Mouse (Mus musculus): ENCODE results near the gene Thap7. TPM values are rescaled to one million over a fixed set of nuclear protein-coding genes. Genes with fewer than 3 reads are reported as not detected.
A peak's percentile ranks its signal among the peaks of the same experiment; 100 is the strongest.

The Thap7 gene
- polyA plus RNA-seq, 1 experiment from 2014 or later = 47.6 TPM

DNA sequence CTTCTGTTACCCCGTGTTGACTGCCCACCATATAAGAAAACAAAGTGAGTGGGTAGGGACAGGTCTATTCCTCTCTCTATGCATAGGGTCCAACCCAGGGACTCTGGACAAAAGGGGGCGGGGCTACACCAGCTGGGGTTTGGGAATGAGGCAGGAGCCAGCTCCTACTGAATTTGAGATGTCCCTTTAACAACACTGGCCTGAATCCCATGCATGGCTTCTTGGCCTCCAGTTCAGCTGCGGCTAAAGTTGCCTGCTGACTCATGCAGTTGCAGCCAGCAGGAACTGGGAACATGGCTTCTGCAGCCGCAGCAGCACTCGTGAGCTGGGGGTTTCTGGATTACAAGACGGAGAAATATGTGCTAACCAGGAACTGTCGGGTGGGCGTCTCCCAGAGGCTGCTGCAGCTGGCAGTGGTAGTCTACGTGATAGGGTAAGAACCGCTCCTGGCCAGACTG lies 30.8 kb upstream of the Thap7 start, which contains the start of gene P2rx6:
Gene P2rx6 (plus strand): TSS at position 135 of the 458 bp plus-strand sequence.
- 0 out of 2 replicates have a peak within 1 kb of the TSS, but pooled peaks have one; percentile 18 for H3K9ac ChIP-seq (replicated peaks; ENCODE audit: low read length)
- H3K4me1 ChIP-seq (ENCODE audit: control insufficient read depth, insufficient read depth, low read length) = peaks cover 8% of the 10 kb centered on the region; the same call in 1 of the 2 replicates
- H3K27ac ChIP-seq (replicated peaks; ENCODE audit: low read depth, low read length) = no peak within 1 kb of the TSS
- peaks cover 4% of the 10 kb centered on the region; the same call in 1 of the 2 replicates for H3K27me3 ChIP-seq (ENCODE audit: control insufficient read depth, insufficient read depth, low read length)
- DNase-seq (ENCODE audit: low spot score) (peak; percentile 54), ATAC-seq (replicated peaks; ENCODE audit: insufficient number of reproducible peaks, low FRiP score, low TSS enrichment, low read depth) (peak; percentile 63)
- H3K4me3 ChIP-seq (ENCODE audit: low read depth, low read length) = peak within 1 kb of the TSS; percentile 18
- under 1% methylated on average over 10 of the region's 10 CpGs for WGBS
- peak within 1 kb of the TSS; percentile 48 for H3K4me2 ChIP-seq (ENCODE audit: low read depth, low read length)
- H3K9me3 ChIP-seq (replicated peaks; ENCODE audit: control insufficient read depth, low read length) = no peaks in the 10 kb centered on the region
- H3K36me3 ChIP-seq (replicated peaks; ENCODE audit: control insufficient read depth, insufficient read depth, low read depth, low read length) = no peaks in the 10 kb centered on the region

DNA sequence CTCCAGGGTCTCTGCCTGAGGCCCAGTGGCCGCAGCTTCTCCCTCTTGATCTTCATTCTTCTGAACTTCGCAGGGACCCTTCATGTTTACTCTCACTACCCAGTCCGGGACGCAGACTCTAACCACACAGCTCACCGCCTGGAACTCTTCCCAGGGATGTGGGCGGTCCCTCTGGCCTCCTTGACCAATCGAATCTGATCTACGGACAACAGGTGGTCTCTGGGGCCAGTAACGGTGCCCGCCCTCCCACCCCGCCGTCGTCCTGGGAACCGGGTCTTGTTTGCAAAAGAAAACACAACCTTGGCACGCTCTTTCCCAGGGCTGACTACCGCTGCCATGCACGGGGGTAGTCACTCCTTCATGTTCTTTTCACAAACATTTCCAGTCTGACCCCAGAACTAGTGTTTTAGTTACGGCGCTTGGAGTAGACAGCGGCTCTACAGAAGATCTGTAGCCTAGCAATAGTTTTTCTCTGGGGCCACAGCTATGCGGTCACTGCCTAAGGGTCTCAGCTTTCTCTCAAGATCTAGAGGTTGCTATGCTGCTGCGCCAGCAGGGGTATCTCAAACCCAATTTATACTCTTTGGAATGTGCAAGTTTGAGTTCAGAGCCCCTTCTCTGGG lies 30.3 kb upstream of the Thap7 start, which contains the start of gene Lrrc74b:
Gene Lrrc74b (minus strand): TSS at position 120 of the 623 bp plus-strand sequence.
- H3K9ac ChIP-seq (replicated peaks; ENCODE audit: low read length) = no peak within 1 kb of the TSS
- peaks cover 4% of the 10 kb centered on the region; the same call in 1 of the 2 replicates for H3K27me3 ChIP-seq (ENCODE audit: control insufficient read depth, insufficient read depth, low read length)
- ATAC-seq (replicated peaks; ENCODE audit: insufficient number of reproducible peaks, low FRiP score, low TSS enrichment, low read depth) = peak; percentile 50
- H3K4me1 ChIP-seq (ENCODE audit: control insufficient read depth, insufficient read depth, low read length) = peaks cover 8% of the 10 kb centered on the region; the same call in 1 of the 2 replicates
- H3K27ac ChIP-seq (replicated peaks; ENCODE audit: low read depth, low read length) = no peak within 1 kb of the TSS
- H3K9me3 ChIP-seq (replicated peaks; ENCODE audit: control insufficient read depth, low read length) = no peaks in the 10 kb centered on the region
- peak within 1 kb of the TSS; percentile 48 for H3K4me2 ChIP-seq (ENCODE audit: low read depth, low read length)
- peak; percentile 74 for DNase-seq (ENCODE audit: low spot score)
- WGBS = under 1% methylated on average over 22 of the region's 22 CpGs
- H3K36me3 ChIP-seq (replicated peaks; ENCODE audit: control insufficient read depth, insufficient read depth, low read depth, low read length) = no peaks in the 10 kb centered on the region
- H3K4me3 ChIP-seq (ENCODE audit: low read depth, low read length) = peak within 1 kb of the TSS; percentile 18

DNA sequence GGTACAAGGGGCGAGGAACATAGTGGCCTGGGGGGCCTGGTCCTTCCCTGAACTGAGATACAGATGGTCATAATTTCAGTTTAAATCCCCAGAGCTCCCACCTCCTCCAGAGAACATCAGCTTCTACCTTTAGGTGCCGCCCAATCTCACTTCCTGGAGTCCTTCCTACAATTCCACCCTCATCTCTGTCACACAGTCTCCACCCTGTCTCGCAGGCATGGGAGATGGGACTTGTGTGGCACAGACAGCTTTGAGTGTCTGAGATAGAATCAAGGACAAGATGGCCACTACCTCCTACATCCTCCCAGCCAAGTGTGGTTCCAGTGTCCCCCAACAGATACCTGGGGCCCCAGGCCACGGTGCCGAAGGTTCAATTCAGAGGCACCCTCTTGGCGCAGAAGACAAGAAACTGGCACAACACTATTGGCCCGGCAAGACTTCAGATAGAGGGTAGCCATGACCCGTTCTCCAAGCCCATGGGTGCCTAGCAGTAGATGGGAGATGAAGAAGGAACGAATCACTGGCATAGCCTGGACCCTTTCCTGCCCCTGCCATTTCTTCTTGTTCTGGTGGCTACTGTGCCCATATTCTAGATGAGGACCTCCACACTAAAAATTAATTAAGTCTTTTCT lies 28.6 kb upstream of the Thap7 start:
- no peak overlapping the region for H3K4me2 ChIP-seq (ENCODE audit: low read depth, low read length)
- H3K9me3 ChIP-seq (replicated peaks; ENCODE audit: control insufficient read depth, low read length) = no peaks in the 10 kb centered on the region
- 63% methylated on average over 9 of the region's 9 CpGs for WGBS
- H3K27ac ChIP-seq (replicated peaks; ENCODE audit: low read depth, low read length) = no peak overlapping the region
- no peak overlapping the region for H3K4me3 ChIP-seq (ENCODE audit: low read depth, low read length)
- DNase-seq (ENCODE audit: low spot score) (no peak), ATAC-seq (replicated peaks; ENCODE audit: insufficient number of reproducible peaks, low FRiP score, low TSS enrichment, low read depth) (no peak)
- H3K9ac ChIP-seq (replicated peaks; ENCODE audit: low read length) = no peak overlapping the region
- H3K4me1 ChIP-seq (ENCODE audit: control insufficient read depth, insufficient read depth, low read length) = peaks cover 8% of the 10 kb centered on the region; the same call in 1 of the 2 replicates
- H3K27me3 ChIP-seq (ENCODE audit: control insufficient read depth, insufficient read depth, low read length) = peaks cover 4% of the 10 kb centered on the region; the same call in 1 of the 2 replicates
- no peaks in the 10 kb centered on the region for H3K36me3 ChIP-seq (replicated peaks; ENCODE audit: control insufficient read depth, insufficient read depth, low read depth, low read length)

DNA sequence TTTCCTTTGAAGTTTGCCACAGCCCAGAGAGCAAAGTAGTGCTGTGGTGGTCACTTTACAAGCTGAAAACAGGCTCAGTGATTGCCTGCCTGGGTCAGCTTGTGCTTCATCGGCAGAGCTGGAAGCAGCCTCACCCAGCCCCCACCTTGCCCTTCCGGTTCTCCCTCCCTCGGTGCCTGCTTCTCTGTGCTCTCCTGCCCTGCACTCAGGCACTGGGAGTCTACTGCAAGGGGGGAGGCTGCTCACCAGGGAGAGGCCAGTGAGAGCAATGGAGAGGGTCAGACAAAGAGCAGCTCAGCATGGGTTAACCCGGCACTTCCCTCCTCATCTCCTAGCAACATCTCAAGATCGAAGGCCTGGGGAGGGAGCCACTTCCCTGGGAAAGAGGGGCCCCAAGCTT lies 27.9 kb upstream of the Thap7 start:
- Histone ChIP-seq H3K9me3 (replicated peaks; ENCODE audit: control insufficient read depth, low read length) (no peaks in the 10 kb centered on the region), H3K36me3 (replicated peaks; ENCODE audit: control insufficient read depth, insufficient read depth, low read depth, low read length) (no peaks in the 10 kb centered on the region), H3K4me3 (ENCODE audit: low read depth, low read length) (no peak overlapping the region), H3K4me1 (ENCODE audit: control insufficient read depth, insufficient read depth, low read length) (peaks cover 8% of the 10 kb centered on the region; the same call in 1 of the 2 replicates), H3K9ac (replicated peaks; ENCODE audit: low read length) (peak overlapping the region; percentile 33), H3K4me2 (ENCODE audit: low read depth, low read length) (peak overlapping the region; percentile 25), H3K27me3 (ENCODE audit: control insufficient read depth, insufficient read depth, low read length) (peaks cover 4% of the 10 kb centered on the region; the same call in 1 of the 2 replicates), H3K27ac (replicated peaks; ENCODE audit: low read depth, low read length) (no peak overlapping the region; the same call in 1 of the 2 replicates)
- DNase-seq (ENCODE audit: low spot score) (peak; percentile 32), ATAC-seq (replicated peaks; ENCODE audit: insufficient number of reproducible peaks, low FRiP score, low TSS enrichment, low read depth) (no peak; the same call in 1 of the 2 replicates)
- 0% methylated on average over 5 of the region's 5 CpGs for WGBS

DNA sequence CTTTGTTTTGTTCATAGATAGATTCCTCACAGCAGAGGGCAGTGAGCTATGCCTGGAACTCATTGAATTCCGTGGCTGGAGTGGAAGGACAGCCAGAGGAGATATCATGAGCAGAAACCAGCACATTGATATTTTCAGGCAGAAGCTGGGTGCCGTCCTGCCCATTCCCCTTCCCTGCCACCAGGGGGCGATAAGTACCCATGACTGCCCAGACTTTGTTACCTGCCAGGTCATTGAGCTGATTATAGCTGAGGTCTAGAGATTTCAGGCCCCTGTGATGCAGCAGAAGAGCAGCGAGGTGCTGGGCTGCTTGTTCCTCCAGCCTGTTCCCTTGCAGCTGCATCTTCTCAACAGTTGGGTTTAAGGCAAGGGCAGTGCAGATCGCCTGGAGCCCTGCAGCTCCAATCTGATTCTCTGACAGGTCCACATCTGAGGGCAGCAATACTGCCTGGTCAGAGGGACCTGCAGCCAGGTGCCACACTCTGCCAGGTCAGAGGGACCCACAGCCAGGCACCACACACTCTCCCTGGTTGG lies 27.1 kb upstream of the Thap7 start:
- ATAC-seq (replicated peaks; ENCODE audit: insufficient number of reproducible peaks, low FRiP score, low TSS enrichment, low read depth) = 0 out of 2 replicates have a peak, but pooled peaks have one; percentile 6
- H3K27me3 ChIP-seq (ENCODE audit: control insufficient read depth, insufficient read depth, low read length) = peaks cover 4% of the 10 kb centered on the region; the same call in 1 of the 2 replicates
- no peak overlapping the region for H3K9ac ChIP-seq (replicated peaks; ENCODE audit: low read length)
- peaks cover 8% of the 10 kb centered on the region; the same call in 1 of the 2 replicates for H3K4me1 ChIP-seq (ENCODE audit: control insufficient read depth, insufficient read depth, low read length)
- 0 out of 2 replicates have a peak overlapping the region, but pooled peaks have one; percentile 11 for H3K4me2 ChIP-seq (ENCODE audit: low read depth, low read length)
- H3K4me3 ChIP-seq (ENCODE audit: low read depth, low read length) = no peak overlapping the region
- WGBS = under 1% methylated on average over 5 of the region's 5 CpGs
- H3K36me3 ChIP-seq (replicated peaks; ENCODE audit: control insufficient read depth, insufficient read depth, low read depth, low read length) = no peaks in the 10 kb centered on the region
- no peaks in the 10 kb centered on the region for H3K9me3 ChIP-seq (replicated peaks; ENCODE audit: control insufficient read depth, low read length)
- no peak overlapping the region for H3K27ac ChIP-seq (replicated peaks; ENCODE audit: low read depth, low read length)
- DNase-seq (ENCODE audit: low spot score) = peak; percentile 82

DNA sequence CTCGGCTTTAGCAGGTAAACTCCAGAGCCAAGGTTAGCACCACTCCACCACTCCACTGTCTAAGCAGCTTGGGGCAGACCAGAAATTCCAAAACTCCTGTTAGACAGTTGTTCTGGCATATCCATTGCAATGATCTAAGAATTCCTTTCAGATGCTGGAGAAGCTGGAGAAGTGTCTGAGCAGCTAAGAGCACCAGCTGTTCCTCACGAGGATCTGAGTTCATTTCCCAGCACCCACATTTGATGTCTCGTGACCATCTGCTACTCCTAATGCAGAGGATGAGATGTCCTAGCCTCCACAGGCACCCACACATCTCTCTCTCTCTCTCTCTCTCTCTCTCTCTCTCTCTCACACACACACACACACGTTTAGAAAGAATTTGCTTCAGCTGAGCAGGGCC lies 26.0 kb upstream of the Thap7 start:
- Histone ChIP-seq H3K36me3 (replicated peaks; ENCODE audit: control insufficient read depth, insufficient read depth, low read depth, low read length) (no peaks in the 10 kb centered on the region), H3K4me2 (ENCODE audit: low read depth, low read length) (no peak overlapping the region), H3K27me3 (ENCODE audit: control insufficient read depth, insufficient read depth, low read length) (0 out of 2 replicates have a peak, but pooled peaks cover 2% of the 10 kb centered on the region), H3K27ac (replicated peaks; ENCODE audit: low read depth, low read length) (no peak overlapping the region), H3K9me3 (replicated peaks; ENCODE audit: control insufficient read depth, low read length) (no peaks in the 10 kb centered on the region), H3K9ac (replicated peaks; ENCODE audit: low read length) (no peak overlapping the region), H3K4me1 (ENCODE audit: control insufficient read depth, insufficient read depth, low read length) (peaks cover 8% of the 10 kb centered on the region; the same call in 1 of the 2 replicates), H3K4me3 (ENCODE audit: low read depth, low read length) (no peak overlapping the region)
- 58% methylated on average over 4 of the region's 4 CpGs for WGBS
- ATAC-seq (replicated peaks; ENCODE audit: insufficient number of reproducible peaks, low FRiP score, low TSS enrichment, low read depth) (no peak), DNase-seq (ENCODE audit: low spot score) (no peak)

DNA sequence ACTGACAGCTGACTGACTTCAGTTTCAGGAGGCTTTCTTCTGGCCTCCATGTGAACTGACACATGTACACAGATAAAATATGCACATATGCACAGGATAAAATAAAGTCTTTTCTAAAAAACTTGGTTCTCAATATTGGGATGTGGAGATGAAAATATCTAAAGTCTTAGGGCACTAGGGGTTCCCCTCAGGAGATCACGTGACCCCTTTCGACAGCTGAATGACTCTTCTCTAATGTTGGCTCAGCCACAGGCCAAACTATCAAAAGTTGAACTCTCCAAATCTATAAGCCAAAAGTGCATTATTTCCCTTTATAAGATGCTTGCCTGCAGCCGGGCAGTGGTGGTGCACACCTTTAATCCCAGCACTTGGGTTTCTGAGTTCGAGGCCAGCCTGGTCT lies 25.2 kb upstream of the Thap7 start:
- WGBS = 77% methylated on average over 4 of the region's 4 CpGs
- Histone ChIP-seq H3K4me3 (ENCODE audit: low read depth, low read length) (no peak overlapping the region), H3K9me3 (replicated peaks; ENCODE audit: control insufficient read depth, low read length) (no peaks in the 10 kb centered on the region), H3K9ac (replicated peaks; ENCODE audit: low read length) (no peak overlapping the region), H3K27me3 (ENCODE audit: control insufficient read depth, insufficient read depth, low read length) (0 out of 2 replicates have a peak, but pooled peaks cover 2% of the 10 kb centered on the region), H3K4me1 (ENCODE audit: control insufficient read depth, insufficient read depth, low read length) (peaks cover 5% of the 10 kb centered on the region; the same call in 1 of the 2 replicates), H3K4me2 (ENCODE audit: low read depth, low read length) (no peak overlapping the region), H3K36me3 (replicated peaks; ENCODE audit: control insufficient read depth, insufficient read depth, low read depth, low read length) (no peaks in the 10 kb centered on the region), H3K27ac (replicated peaks; ENCODE audit: low read depth, low read length) (no peak overlapping the region)
- no peak for ATAC-seq (replicated peaks; ENCODE audit: insufficient number of reproducible peaks, low FRiP score, low TSS enrichment, low read depth)
- no peak for DNase-seq (ENCODE audit: low spot score)
